Comparison of ENCODE assay signal across 8 mouse cellular contexts in the genomic region with DNA sequence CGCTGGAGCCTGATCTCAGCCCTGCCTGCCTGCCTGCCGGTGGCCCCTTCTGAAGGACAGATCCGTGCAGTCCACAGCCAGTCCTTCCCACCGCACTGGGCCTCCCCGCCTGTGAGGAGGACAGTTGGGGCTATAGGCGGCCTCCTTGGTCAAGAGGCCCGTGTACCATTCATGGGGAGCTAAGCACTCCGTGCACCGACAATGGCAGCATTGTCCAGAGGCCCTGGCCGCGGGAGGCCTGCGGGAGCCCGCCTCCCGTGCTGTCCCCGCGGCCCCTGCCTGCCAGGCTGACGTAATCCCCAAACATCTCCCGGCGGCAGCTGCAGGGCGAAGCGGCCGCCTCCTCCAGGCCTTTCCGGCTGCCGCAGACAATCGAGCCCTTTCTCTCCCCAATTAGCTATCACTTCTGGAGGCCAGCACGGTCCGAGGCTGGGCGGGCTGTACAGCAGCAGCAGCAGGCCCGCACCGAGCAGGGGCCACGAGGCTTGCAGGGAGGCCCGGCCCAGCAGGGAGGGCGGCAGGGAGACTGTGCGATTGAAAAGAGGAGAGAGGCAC. TPM values are rescaled to one million over a fixed set of nuclear protein-coding genes. Genes with fewer than 3 reads are reported as not detected.
DNase-seq lines count a peak whose midpoint lies in the region; ATAC-seq and TF ChIP-seq lines count a peak whose summit lies in the region.

No protein-coding gene starts in this region.

- H3K36me3 ChIP-seq in hindbrain, postnatal 0 days (ENCODE audit: insufficient read depth, low read length): no peaks in the 10 kb centered on the region
- no peaks in the 10 kb centered on the region for H3K36me3 ChIP-seq in megakaryocyte, embryonic 14.5 days (replicated peaks; ENCODE audit: low read length)

- peak overlapping the region; percentile 83 for H3K27ac ChIP-seq in hindbrain, postnatal 0 days

- DNase-seq in adrenal gland, adult 8-10 months: peak; percentile 58
- DNase-seq in embryo, embryonic 10 days (ENCODE audit: low spot score): peak; percentile 86
- DNase-seq in gastrocnemius, postnatal 14 days: peak; percentile 84
- peak; percentile 87 for DNase-seq in hindbrain, postnatal 0 days (ENCODE audit: low spot score)
- peak; percentile 70 to 72 for DNase-seq in left cerebral cortex, postnatal 25 days (ENCODE audit: low spot score in 2 of 2)
- DNase-seq in right cerebral cortex, postnatal 25 days: peak; percentile 73

- no peaks in the 10 kb centered on the region for H3K27me3 ChIP-seq in hindbrain, postnatal 0 days (ENCODE audit: insufficient read depth, low read length)
- H3K27me3 ChIP-seq in megakaryocyte, embryonic 14.5 days (replicated peaks): peaks cover 82% of the 10 kb centered on the region

- no peak for TF ChIP-seq CTCF in hindbrain, postnatal 0 days (IDR thresholded peaks at IDR 0.05; ENCODE audit: low read depth)

- peak overlapping the region; percentile 37 for H3K4me2 ChIP-seq in hindbrain, postnatal 0 days (ENCODE audit: low read depth, low read length)

- intact Hi-C loops in gastrocnemius, postnatal 14 days (cut with DNase I; ENCODE audit: low total_unique reads): no loop called here
- intact Hi-C loops in left cerebral cortex, postnatal 25 days (cut with DNase I): no loop called here

- no peak overlapping the region for H3K4me3 ChIP-seq in hindbrain, postnatal 0 days (ENCODE audit: low read length)
- peak overlapping the region; percentile 2 for H3K4me3 ChIP-seq in megakaryocyte, embryonic 14.5 days (replicated peaks)

- H3K4me1 ChIP-seq in hindbrain, postnatal 0 days (ENCODE audit: insufficient read depth, low read length): peaks cover 12% of the 10 kb centered on the region
- peaks cover 31% of the 10 kb centered on the region for H3K4me1 ChIP-seq in megakaryocyte, embryonic 14.5 days

- no peaks in the 10 kb centered on the region for H3K9me3 ChIP-seq in hindbrain, postnatal 0 days (ENCODE audit: low read length)
- peaks cover 14% of the 10 kb centered on the region for H3K9me3 ChIP-seq in megakaryocyte, embryonic 14.5 days

- H3K9ac ChIP-seq in hindbrain, postnatal 0 days (replicated peaks; ENCODE audit: low read length): peak overlapping the region; percentile 64

- peak; percentile 96 for ATAC-seq in hindbrain, postnatal 0 days
- ATAC-seq in erythroblast, adult 5-6 weeks (replicated peaks; ENCODE audit: low FRiP score, poor library complexity, severe bottlenecking): no peak

- 2% methylated on average over 33 of the region's 34 CpGs for WGBS in hindbrain, postnatal 0 days

RNA-seq across cellular contexts. Expression of gene 1810010D01Rik, which starts 1.8 kb away (rescaled TPM):
- total RNA-seq in adrenal gland, adult 8-10 months (2022): 1 to 10 TPM in 1 of 4 experiments, under 1 TPM in 1, not detected in 2; 0.84 to 1.9 TPM
- total RNA-seq in gastrocnemius, postnatal 14 days (2021): under 1 TPM in 1 of 2 experiments, not detected in 1; 0.35 TPM
- total RNA-seq in hindbrain, postnatal 0 days (2014; rRNA removed): 1.6 TPM in 1 of 2 replicates, not detected in the other
- polyA plus RNA-seq in hindbrain, postnatal 0 days (2015; fragmentation: Nextera tagmentation; extraction: Ambion mirVana): 0.20 TPM in 1 of 2 replicates, not detected in the other
- not detected for total RNA-seq in left cerebral cortex, postnatal 25 days (2021)
- polyA plus RNA-seq in megakaryocyte, embryonic 14.5 days (2012; ENCODE audit: insufficient read depth, low replicate concordance): 1.3 and 2.1 TPM in 2 replicates
- total RNA-seq in erythroblast, adult 5-6 weeks (2015; ENCODE audit: low replicate concordance): not detected in 2 replicates
- not detected in 2 replicates for total RNA-seq in erythroblast, adult 5-6 weeks (2017; ENCODE audit: low replicate concordance)
